Mouse (Mus musculus) large intestine, adult 2 months (tissue): ENCODE data around the gene Nrxn3. TPM values are rescaled to one million over a fixed set of nuclear protein-coding genes. Genes with fewer than 3 reads are reported as not detected.

Experiments
- DNase-seq: peaks from one replicate; pipeline ENCODE4 v3.0.0-alpha.2; 2012; ENCODE audit warnings: low read depth, low spot score
- WGBS: fragments of 180-500 bp; shearing (Covaris S2); methylation state at CpG from one replicate; pipeline ENCODE4 v1.1.7; 2018; 5-methylcytosine and 5-hydroxymethylcytosine counted together
- polyA plus RNA-seq: library from polyadenylated mRNA; depleted of rRNA; stranded (reverse); fragments of >200 nt; gene quantifications from 2 replicates; pipeline ENCODE4 v1.2.3, GENCODE M21; 2012; rRNA removed

Gene Nrxn3
- polyA plus RNA-seq, result 0.06 and 0.14 TPM in 2 replicates

- no peak for DNase-seq
- 2% methylated on average over 9 of the region's 9 CpGs for WGBS
These were observed at the start of gene Nrxn3 for GRCm38 (mm10) chr12:88722691-88723070. Nrxn3 (plus strand) TSS chr12:88722876.

- WGBS, result 49% methylated on average over 10 of the region's 10 CpGs
- no peak for DNase-seq
These were observed 18.4 kb upstream of the Nrxn3 start for GRCm38 (mm10) chr12:88704159-88704846.

GRCm38 (mm10) chr12:88705959-88706358 is 16.7 kb upstream of the Nrxn3 start:
- no peak for DNase-seq
- WGBS, result 64% methylated on average over 3 of the region's 3 CpGs

GRCm38 (mm10) chr12:88707786-88708185 is 14.9 kb upstream of the Nrxn3 start:
- 85% methylated on average over 3 of the region's 3 CpGs for WGBS
- DNase-seq, result no peak

- no peak for DNase-seq
- 13% methylated on average over 11 of the region's 11 CpGs for WGBS
These were observed 13.5 kb upstream of the Nrxn3 start for GRCm38 (mm10) chr12:88709223-88709622.

- 66% methylated on average over 4 of the region's 4 CpGs for WGBS
- DNase-seq, result no peak
These were observed 9.2 kb upstream of the Nrxn3 start for GRCm38 (mm10) chr12:88713456-88713855.

- no peak for DNase-seq
- 27% methylated on average over 3 of the region's 3 CpGs for WGBS
These were observed 515 bp upstream of the Nrxn3 start for GRCm38 (mm10) chr12:88722031-88722690.

- DNase-seq, result no peak
- 92% methylated on average over 13 of the region's 13 CpGs for WGBS
These were observed 3.6 kb downstream of the Nrxn3 start for GRCm38 (mm10) chr12:88726316-88726715.

- no peak for DNase-seq
- WGBS, result 79% methylated on average over 6 of the region's 6 CpGs
These were observed 4.1 kb downstream of the Nrxn3 start for GRCm38 (mm10) chr12:88726755-88727154.

- WGBS, result 49% methylated on average over 2 of the region's 2 CpGs
- no peak for DNase-seq
These were observed 8.0 kb downstream of the Nrxn3 start for GRCm38 (mm10) chr12:88730720-88731119.

GRCm38 (mm10) chr12:88735045-88735444 is 12.4 kb downstream of the Nrxn3 start:
- no peak for DNase-seq
- 48% methylated on average over 1 of the region's 1 CpGs for WGBS

GRCm38 (mm10) chr12:88737081-88737480 is 14.4 kb downstream of the Nrxn3 start:
- no peak for DNase-seq
- 67% methylated on average over 4 of the region's 4 CpGs for WGBS

- no peak for DNase-seq
- 55% methylated on average over 4 of the region's 4 CpGs for WGBS
These were observed 15.9 kb downstream of the Nrxn3 start for GRCm38 (mm10) chr12:88738616-88739015.

GRCm38 (mm10) chr12:88746788-88747187 is 24.1 kb downstream of the Nrxn3 start:
- 65% methylated on average over 5 of the region's 5 CpGs for WGBS
- no peak for DNase-seq

- 85% methylated on average over 2 of the region's 2 CpGs for WGBS
- DNase-seq, result no peak
These were observed 42.1 kb downstream of the Nrxn3 start for GRCm38 (mm10) chr12:88764791-88765190.

- WGBS, result 85% methylated on average over 2 of the region's 2 CpGs
- no peak for DNase-seq
These were observed 52.0 kb downstream of the Nrxn3 start for GRCm38 (mm10) chr12:88774666-88775065.

GRCm38 (mm10) chr12:88778036-88778435 is 55.4 kb downstream of the Nrxn3 start:
- no peak for DNase-seq
- 89% methylated on average over 1 of the region's 1 CpGs for WGBS

GRCm38 (mm10) chr12:88784199-88785147 is 61.8 kb downstream of the Nrxn3 start:
- WGBS, result 43% methylated on average over 10 of the region's 10 CpGs

GRCm38 (mm10) chr12:88793314-88793713 is 70.6 kb downstream of the Nrxn3 start:
- 87% methylated on average over 1 of the region's 1 CpGs for WGBS
- no peak for DNase-seq

More at GRCm38 (mm10) chr12:88784199-88785147, 61.8 kb downstream of the Nrxn3 start:
- no peak for DNase-seq

- no peak for DNase-seq
- 38% methylated on average over 6 of the region's 6 CpGs for WGBS
These were observed 78.4 kb downstream of the Nrxn3 start for GRCm38 (mm10) chr12:88800990-88801655.
